Mouse (Mus musculus): ENCODE results near the gene Wbp2. TPM values are rescaled to one million over a fixed set of nuclear protein-coding genes. Genes with fewer than 3 reads are reported as not detected.

Wbp2 gene
- total RNA-seq, 2 experiments from 2014 or later, result 107 TPM

- no peak for DNase-seq
Measured at GRCm38 (mm10) chr11:116089545-116089944, 2.8 kb upstream of the Wbp2 start.

- DNase-seq, result no peak
Measured at GRCm38 (mm10) chr11:116088741-116089394, 2.1 kb upstream of the Wbp2 start.

GRCm38 (mm10) chr11:116088188-116088587 lies 1.4 kb upstream of the Wbp2 start:
- DNase-seq, result no peak

DNA sequence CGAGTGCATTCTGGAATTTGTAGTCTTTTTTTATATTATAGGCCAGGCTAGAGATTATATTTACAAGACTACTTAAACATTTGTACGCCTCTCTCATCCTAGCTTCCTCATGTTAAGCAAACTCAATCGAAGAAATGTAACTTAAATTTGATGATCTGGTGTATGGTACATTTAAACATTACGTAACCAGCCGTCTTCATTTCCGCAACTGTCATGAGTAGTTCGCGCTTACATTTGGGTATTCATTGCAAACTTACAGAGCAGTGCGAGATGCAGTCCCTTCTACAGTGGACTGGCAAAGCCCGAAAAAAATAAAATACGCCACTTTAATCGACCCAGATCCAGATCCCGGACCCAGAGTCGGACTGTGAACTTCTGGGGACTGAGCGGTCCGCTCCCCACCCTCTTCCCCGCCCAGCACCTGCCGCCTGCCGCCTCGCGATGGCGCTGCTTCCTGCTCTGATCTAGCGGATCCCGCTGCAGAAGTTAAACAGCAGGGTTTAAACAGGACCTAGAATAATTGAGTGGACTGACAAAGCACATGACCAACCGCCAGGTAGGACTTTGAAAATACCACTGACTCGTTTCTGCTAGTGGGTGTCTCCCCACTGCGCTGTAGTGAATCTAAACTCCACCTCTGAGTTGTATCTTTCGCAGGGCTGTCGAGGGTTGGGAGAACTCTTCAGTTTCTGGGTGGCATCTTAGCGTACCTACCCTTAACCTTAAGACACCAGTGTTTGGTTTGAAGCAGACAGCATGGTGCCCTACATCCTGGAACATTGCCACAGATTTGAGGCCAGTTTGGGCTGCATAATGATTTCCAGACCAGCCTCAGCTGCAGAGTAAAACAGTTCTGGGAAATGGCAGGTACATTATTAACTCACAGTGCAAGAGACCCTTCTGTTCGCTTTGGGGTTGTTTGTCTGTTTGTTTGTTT lies 667 bp upstream of the Wbp2 start:
- DNase-seq, result peak; percentile 94

- DNase-seq, result no peak
Measured at GRCm38 (mm10) chr11:116084166-116084565, 2.6 kb downstream of the Wbp2 start.

DNA sequence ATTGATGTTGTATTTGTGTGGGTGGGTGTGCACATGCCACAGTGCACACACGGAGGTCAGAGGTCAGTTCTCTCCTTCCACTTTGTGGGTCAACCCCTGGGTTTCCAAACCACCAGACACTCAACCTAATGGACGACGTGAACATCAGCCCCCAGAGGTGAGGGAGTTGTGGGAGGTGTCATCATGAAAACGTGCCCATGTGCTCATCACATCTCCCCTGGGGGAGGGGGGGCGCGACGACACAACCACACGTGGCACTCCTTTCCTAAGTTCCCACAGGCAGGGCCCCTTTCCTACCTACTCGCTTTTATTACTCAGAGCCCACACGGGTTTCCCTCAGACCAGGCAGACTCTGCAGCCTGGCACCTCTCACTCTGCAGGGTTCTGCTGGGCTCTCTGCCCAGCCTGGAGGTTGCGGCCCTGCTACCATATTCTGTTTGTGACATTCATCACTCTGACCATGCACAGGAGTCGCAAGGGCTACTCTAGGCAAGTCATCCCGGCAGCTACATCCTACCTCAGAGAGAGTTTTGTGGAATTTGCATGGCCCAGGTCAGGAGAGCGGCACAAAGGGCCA lies 3.6 kb downstream of the Wbp2 start:
- DNase-seq, result no peak

DNA sequence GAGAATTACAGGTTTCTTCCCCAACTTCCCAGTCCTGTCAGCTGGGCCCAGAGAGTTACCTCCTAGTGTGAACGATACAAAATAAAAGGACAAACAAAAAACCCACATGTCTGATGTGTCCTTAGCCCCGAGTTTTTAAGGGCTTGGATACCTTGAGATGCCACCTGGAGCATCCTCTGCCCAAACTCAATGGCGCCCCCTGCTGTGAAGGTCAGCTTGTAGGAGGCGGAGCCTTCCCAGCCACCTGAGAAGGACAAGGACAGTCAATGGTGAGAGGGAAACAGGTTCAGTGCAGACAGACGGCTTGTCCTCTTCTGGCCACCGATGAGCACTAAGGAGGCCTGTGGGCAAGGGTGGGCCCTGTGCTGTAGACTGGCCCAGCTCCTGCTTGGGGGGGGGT lies 5.7 kb downstream of the Wbp2 start:
- DNase-seq, result peak; percentile 68

DNA sequence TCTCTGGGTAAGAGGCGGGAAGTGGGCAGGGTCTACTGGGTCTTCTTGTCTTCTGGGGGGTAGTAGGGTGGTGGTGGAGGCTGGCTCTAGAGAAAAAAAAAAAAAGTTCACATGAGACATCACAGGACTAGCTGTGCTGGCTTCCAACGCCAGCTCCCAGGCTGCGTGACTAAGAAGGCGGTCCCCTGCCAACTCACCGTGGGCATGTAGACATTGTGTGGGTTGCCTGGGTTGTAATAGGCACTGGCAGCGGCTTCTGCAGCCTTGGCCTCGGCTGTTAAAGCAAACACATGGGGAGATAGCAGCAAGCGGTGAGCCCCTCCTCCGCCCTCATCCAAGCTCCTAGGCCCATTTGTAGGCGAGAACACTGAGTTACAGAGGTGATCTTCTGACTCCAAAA lies 7.3 kb downstream of the Wbp2 start:
- no peak for DNase-seq

- no peak for DNase-seq
Measured at GRCm38 (mm10) chr11:116078676-116079320, 8.0 kb downstream of the Wbp2 start.

DNA sequence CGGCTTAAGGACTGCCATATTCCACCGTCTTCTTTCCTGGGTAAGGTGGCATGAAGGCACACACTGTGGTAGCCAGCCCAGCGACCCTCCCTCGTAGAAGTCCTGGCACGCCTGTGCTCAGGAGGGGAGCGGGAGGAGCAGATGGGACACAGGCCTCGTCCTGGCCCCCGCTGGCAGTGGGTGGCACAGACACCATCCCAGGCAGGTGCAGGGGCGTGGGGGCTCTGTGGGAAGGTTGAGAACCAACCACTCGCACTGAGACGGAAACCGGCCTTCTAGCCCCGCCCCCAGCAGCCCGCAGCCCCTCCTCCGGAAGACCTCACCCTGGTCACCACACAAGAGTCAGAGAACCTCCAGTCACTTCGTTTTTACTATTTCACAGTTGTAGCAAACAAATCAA lies 8.6 kb downstream of the Wbp2 start:
- peak; percentile 62 for DNase-seq

- no peak for DNase-seq
Measured at GRCm38 (mm10) chr11:116077446-116078204, 9.2 kb downstream of the Wbp2 start, which contains the start of gene Unc13d. Gene Unc13d, minus strand, starts transcription at chr11:116077961.

- no peak for DNase-seq
Measured at GRCm38 (mm10) chr11:116076836-116077235, 10.0 kb downstream of the Wbp2 start.

GRCm38 (mm10) chr11:116076266-116076540 lies 10.6 kb downstream of the Wbp2 start:
- DNase-seq, result no peak

DNA sequence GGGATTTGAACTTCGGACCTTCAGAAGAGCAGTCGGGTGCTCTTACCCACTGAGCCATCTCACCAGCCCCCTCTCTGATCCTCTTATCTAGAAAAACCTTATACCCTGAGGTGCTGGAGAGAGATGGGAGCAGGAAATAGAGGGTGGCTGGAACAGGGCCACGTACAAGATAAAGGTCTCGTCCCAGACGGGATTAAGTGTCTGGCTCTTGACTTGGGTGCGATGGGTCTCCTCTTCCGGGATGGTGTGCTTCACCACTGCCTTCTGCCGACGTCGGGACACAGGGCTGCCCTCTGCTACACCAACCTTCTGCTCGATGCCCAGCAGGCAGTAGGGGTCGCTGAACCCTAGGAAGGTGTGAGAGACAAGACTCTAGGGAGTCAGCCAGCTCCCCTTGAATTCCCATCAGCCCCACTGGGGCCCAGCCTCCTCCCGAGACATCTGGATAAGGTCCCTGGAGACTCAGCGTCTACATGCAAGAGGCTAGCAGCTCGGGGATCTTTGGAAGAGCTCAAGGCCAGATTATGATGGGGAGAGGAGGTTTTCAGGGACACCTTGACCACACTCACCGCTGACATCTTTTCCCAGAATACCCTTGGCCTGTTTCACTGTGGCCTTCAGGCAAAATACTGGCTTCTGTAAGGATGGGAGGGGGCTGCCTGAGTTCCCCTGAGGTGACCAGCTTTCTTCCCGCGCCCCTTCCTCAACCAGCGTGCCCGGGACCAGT lies 11.1 kb downstream of the Wbp2 start:
- no peak for DNase-seq

GRCm38 (mm10) chr11:116074436-116074991 lies 12.3 kb downstream of the Wbp2 start:
- no peak for DNase-seq

GRCm38 (mm10) chr11:116072608-116073007 lies 14.2 kb downstream of the Wbp2 start:
- no peak for DNase-seq

DNA sequence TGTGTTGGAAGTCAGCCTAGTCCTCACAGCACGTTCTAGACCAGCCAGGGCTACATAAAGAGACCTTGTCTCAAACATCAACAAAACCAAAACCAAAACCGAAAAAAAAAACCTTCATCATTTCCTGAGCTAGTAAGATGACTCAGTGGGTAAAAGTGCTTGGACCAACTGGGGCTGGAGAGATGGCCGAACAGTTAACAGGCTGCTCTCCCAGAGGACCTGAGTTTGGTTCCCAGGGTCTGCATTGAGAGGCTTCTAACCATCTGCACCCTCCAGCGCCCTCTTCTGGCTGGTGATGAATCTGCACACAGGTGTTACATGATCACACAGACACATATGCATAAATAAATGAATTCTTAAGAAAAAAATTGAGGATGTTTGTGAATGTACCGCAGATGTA lies 15.3 kb downstream of the Wbp2 start:
- no peak for DNase-seq

- no peak for DNase-seq
Measured at GRCm38 (mm10) chr11:116065345-116065744, 21.4 kb downstream of the Wbp2 start.

DNA sequence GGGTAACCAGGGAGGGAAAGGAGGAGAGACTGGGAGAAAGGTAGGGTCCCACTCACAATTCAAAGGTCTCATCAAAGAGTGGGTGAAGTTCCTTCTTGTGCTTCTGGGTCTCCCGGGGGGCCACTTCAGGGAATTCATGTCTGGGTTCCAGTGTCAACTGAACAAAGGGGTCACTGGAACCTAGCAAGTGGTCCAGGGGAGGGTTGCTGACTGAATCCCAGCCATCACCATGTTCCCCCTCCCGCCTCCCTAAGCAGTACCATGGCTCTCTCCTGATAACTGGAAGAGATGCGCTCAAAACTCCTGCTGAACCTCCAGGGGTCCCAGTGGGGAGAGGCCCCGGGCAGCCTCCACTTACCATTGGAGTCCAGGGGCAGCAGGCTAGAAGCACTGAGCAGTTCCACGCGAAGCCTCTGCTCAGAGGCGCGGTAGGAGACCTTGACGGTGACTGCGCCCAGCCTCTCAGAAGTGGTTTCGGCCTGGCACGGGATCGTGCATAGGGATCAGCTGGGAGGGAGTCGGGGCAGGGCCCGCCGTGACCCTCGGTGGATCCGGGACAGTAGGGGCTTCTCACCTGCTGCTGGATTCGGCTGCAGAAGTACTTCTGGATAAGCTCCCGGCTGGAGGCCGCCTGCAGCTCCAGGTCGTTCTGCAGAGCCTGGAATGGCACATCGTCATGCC lies 22.5 kb downstream of the Wbp2 start:
- no peak for DNase-seq

DNA sequence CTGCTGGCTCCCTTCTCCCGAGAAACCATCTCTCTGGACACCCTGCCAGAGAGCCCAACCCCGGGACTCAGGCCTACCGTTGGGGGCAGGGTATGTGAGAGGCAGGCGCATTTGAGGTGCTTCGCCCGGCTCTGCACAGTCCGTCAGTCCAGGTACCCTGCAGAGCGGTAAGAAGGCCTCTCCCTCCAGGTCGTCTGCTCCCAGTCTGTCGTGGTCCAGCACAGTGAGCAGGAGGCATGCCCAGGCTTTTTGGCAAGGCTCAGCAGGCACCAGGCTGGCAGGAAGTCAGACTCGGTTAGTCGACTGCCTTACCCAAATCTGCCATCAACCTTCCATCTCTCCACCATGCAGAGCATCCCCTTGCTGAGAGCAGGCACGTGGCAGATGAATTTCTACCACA lies 23.2 kb downstream of the Wbp2 start:
- DNase-seq, result no peak

GRCm38 (mm10) chr11:116062521-116062920 lies 24.3 kb downstream of the Wbp2 start:
- DNase-seq, result no peak

Data from heart, postnatal 4 days (tissue).